Mouse (Mus musculus) MEL (cell line): ENCODE results near the gene Hdac1. TPM values are rescaled to one million over a fixed set of nuclear protein-coding genes. Genes with fewer than 3 reads are reported as not detected.
A peak's percentile ranks its signal among the peaks of the same experiment; 100 is the strongest.

Source experiments
- DNase-seq: peaks from one replicate; pipeline ENCODE4 v3.0.0; 2011; ENCODE audit warnings: low read depth, low spot score
- H3K27ac ChIP-seq: 2 replicates; pipeline ENCODE4 v1.5.1; 2012; ENCODE audit warnings: low read depth, mild to moderate bottlenecking, control low read depth, low read length, moderate library complexity; ENCODE audit not compliant: control insufficient read depth
- H3K27me3 ChIP-seq, 2 experiments: fragments of 150-350 bp in 1 of 2; sonication (generic) in 1 of 2; 2 replicates each; pipeline ENCODE4 v1.6.1; 2012; ENCODE audit warnings: low read length in 2 of 2, mild to moderate bottlenecking in 2 of 2, improper control_type of control experiment in 1 of 2, moderate library complexity in 1 of 2; ENCODE audit not compliant: insufficient read depth in 2 of 2, control insufficient read depth in 1 of 2
- H3K36me3 ChIP-seq, 2 experiments: 2 replicates each; pipeline ENCODE4 v1.6.1; 2012 to 2014; ENCODE audit warnings: low read length in 2 of 2, improper control_type of control experiment in 1 of 2, inconsistent platforms in 1 of 2, mild to moderate bottlenecking in 1 of 2; ENCODE audit not compliant: insufficient read depth in 2 of 2, control insufficient read depth in 1 of 2
- H3K4me1 ChIP-seq, 2 experiments: fragments of 150-350 bp in 1 of 2; sonication (generic) in 1 of 2; 2 replicates each; pipeline ENCODE4 v1.6.1; 2012; ENCODE audit warnings: low read length in 2 of 2, improper control_type of control experiment in 1 of 2, mild to moderate bottlenecking in 1 of 2; ENCODE audit not compliant: insufficient read depth in 2 of 2, control insufficient read depth in 1 of 2
- H3K4me3 ChIP-seq, 2 experiments: fragments of 150-350 bp in 1 of 2; sonication (generic) in 1 of 2; 2 replicates each; pipeline ENCODE4 v1.5.1; 2012; ENCODE audit warnings: low read depth in 2 of 2, low read length in 2 of 2, mild to moderate bottlenecking in 2 of 2, moderate library complexity in 2 of 2, control low read depth in 1 of 2, improper control_type of control experiment in 1 of 2; ENCODE audit not compliant: control insufficient read depth in 1 of 2, insufficient read depth in 1 of 2
- H3K79me2 ChIP-seq: 2 replicates; pipeline ENCODE4 v1.6.1; 2012; ENCODE audit warnings: mild to moderate bottlenecking, low read length, moderate library complexity; ENCODE audit not compliant: control insufficient read depth, poor library complexity, insufficient read depth
- H3K9ac ChIP-seq: 2 replicates; pipeline ENCODE4 v1.6.1; 2012; ENCODE audit warnings: low read depth, mild to moderate bottlenecking, control low read depth, low read length, moderate library complexity; ENCODE audit not compliant: control insufficient read depth, poor library complexity, severe bottlenecking
- H3K9me3 ChIP-seq: fragments of 150-350 bp; sonication (generic); replicated peaks from 2 replicates; pipeline ENCODE4 v1.6.1; 2012; ENCODE audit warnings: mild to moderate bottlenecking, low read length, improper control_type of control experiment, moderate library complexity; ENCODE audit not compliant: insufficient read depth
- BHLHE40 ChIP-seq: IDR thresholded peaks from 2 replicates; pipeline ENCODE4 v1.6.1; 2012; ENCODE audit warnings: low read depth, mild to moderate bottlenecking, inconsistent platforms, low read length, improper control_type of control experiment, borderline replicate concordance
- CHD1 ChIP-seq: IDR thresholded peaks from 2 replicates; pipeline ENCODE4 v1.6.1; 2012; ENCODE audit warnings: low read depth, mild to moderate bottlenecking, inconsistent platforms, low read length, improper control_type of control experiment
- CHD2 ChIP-seq: IDR thresholded peaks from 2 replicates; pipeline ENCODE4 v1.6.1; 2011; ENCODE audit warnings: low read length, improper control_type of control experiment
- CTCF ChIP-seq, 3 experiments: IDR thresholded peaks in 2 of 3; conservative IDR thresholded peaks in 1 of 3; 2 replicates each; pipeline ENCODE4 v1.5.1; 2011 to 2012; ENCODE audit warnings: low read length in 3 of 3, low read depth in 2 of 3, mild to moderate bottlenecking in 2 of 3, improper control_type of control experiment in 1 of 3, inconsistent platforms in 1 of 3, mixed read lengths in 1 of 3, moderate library complexity in 1 of 3; ENCODE audit not compliant: control insufficient read depth in 1 of 3, insufficient read depth in 1 of 3, poor library complexity in 1 of 3, severe bottlenecking in 1 of 3
- E2F4 ChIP-seq: IDR thresholded peaks from 2 replicates; pipeline ENCODE4 v1.6.1; 2011; ENCODE audit warnings: low read depth, low read length, improper control_type of control experiment, borderline replicate concordance
- ELF1 ChIP-seq: IDR thresholded peaks from 2 replicates; pipeline ENCODE4 v1.6.1; 2014; ENCODE audit warnings: low read depth, mild to moderate bottlenecking, inconsistent platforms, low read length, improper control_type of control experiment, moderate library complexity
- EP300 ChIP-seq, 2 experiments: IDR thresholded peaks; 2 replicates each; pipeline ENCODE4 v1.6.1; 2011; ENCODE audit warnings: improper control_type of control experiment in 2 of 2, low read length in 2 of 2, low read depth in 1 of 2, mild to moderate bottlenecking in 1 of 2
- ETS1 ChIP-seq: IDR thresholded peaks from 2 replicates; pipeline ENCODE4 v1.6.1; 2012; ENCODE audit warnings: low read depth, mild to moderate bottlenecking, inconsistent platforms, low read length, improper control_type of control experiment, moderate library complexity
- GABPA ChIP-seq: IDR thresholded peaks from 2 replicates; pipeline ENCODE4 v1.6.1; 2012; ENCODE audit warnings: low read depth, mild to moderate bottlenecking, inconsistent platforms, low read length, improper control_type of control experiment, moderate library complexity
- GATA1 ChIP-seq: IDR thresholded peaks from 2 replicates; pipeline ENCODE4 v1.6.1; 2011; ENCODE audit warnings: low read depth, low read length, improper control_type of control experiment
- HCFC1 ChIP-seq: IDR thresholded peaks from 2 replicates; pipeline ENCODE4 v1.6.1; 2012; ENCODE audit warnings: low read depth, mild to moderate bottlenecking, inconsistent platforms, low read length, improper control_type of control experiment, moderate library complexity
- JUND ChIP-seq: IDR thresholded peaks from 2 replicates; pipeline ENCODE4 v1.6.1; 2011; ENCODE audit warnings: low read depth, mild to moderate bottlenecking, improper control_type of control experiment, low read length
- KAT2A ChIP-seq: conservative IDR thresholded peaks from 2 replicates; pipeline ENCODE4 v1.6.1; 2012; ENCODE audit warnings: low read depth, low read length, improper control_type of control experiment, inconsistent platforms
- MAFK ChIP-seq: IDR thresholded peaks from 2 replicates; pipeline ENCODE4 v1.6.1; 2011; ENCODE audit warnings: low read depth, mild to moderate bottlenecking, low read length, improper control_type of control experiment, borderline replicate concordance
- MAZ ChIP-seq: IDR thresholded peaks from 2 replicates; pipeline ENCODE4 v1.6.1; 2012; ENCODE audit warnings: low read depth, mild to moderate bottlenecking, inconsistent platforms, low read length, improper control_type of control experiment
- MEF2A ChIP-seq: IDR thresholded peaks from 2 replicates; pipeline ENCODE4 v1.6.1; 2014; ENCODE audit warnings: low read depth, mild to moderate bottlenecking, inconsistent platforms, low read length, improper control_type of control experiment; ENCODE audit not compliant: poor library complexity, insufficient replicate concordance, severe bottlenecking; ENCODE audit errors: extremely low read depth
- MXI1 ChIP-seq: IDR thresholded peaks from 2 replicates; pipeline ENCODE4 v1.6.1; 2011; ENCODE audit warnings: mild to moderate bottlenecking, low read depth, low read length, improper control_type of control experiment
- MYB ChIP-seq: IDR thresholded peaks from 2 replicates; pipeline ENCODE4 v1.6.1; 2011; ENCODE audit warnings: mild to moderate bottlenecking, low read depth, low read length, improper control_type of control experiment
- MYC ChIP-seq: IDR thresholded peaks from 2 replicates; pipeline ENCODE4 v1.6.1; 2011; ENCODE audit warnings: low read depth, mild to moderate bottlenecking, low read length, improper control_type of control experiment, moderate library complexity
- NELFE ChIP-seq: IDR thresholded peaks from 2 replicates; pipeline ENCODE4 v1.6.1; 2011; ENCODE audit warnings: low read depth, low read length, improper control_type of control experiment
- NRF1 ChIP-seq: IDR thresholded peaks from 2 replicates; pipeline ENCODE4 v1.6.1; 2014; ENCODE audit warnings: low read depth, mild to moderate bottlenecking, inconsistent platforms, low read length, improper control_type of control experiment, moderate library complexity; ENCODE audit not compliant: poor library complexity, insufficient read depth, severe bottlenecking
- POLR2A ChIP-seq, 2 experiments: IDR thresholded peaks; 2 replicates each; pipeline ENCODE4 v1.6.1; 2011 to 2012; ENCODE audit warnings: low read length in 2 of 2, mild to moderate bottlenecking in 2 of 2, control low read depth in 1 of 2, improper control_type of control experiment in 1 of 2, low read depth in 1 of 2, moderate library complexity in 1 of 2; ENCODE audit not compliant: control insufficient read depth in 1 of 2, insufficient read depth in 1 of 2, poor library complexity in 1 of 2
- POLR2AphosphoS2 ChIP-seq: IDR thresholded peaks from 2 replicates; pipeline ENCODE4 v1.6.1; 2011; ENCODE audit warnings: low read length, improper control_type of control experiment
- RAD21 ChIP-seq: IDR thresholded peaks from 2 replicates; pipeline ENCODE4 v1.6.1; 2011; ENCODE audit warnings: mild to moderate bottlenecking, low read depth, low read length, improper control_type of control experiment
- RCOR1 ChIP-seq: IDR thresholded peaks from 2 replicates; pipeline ENCODE4 v1.6.1; 2012; ENCODE audit warnings: low read depth, mild to moderate bottlenecking, inconsistent platforms, low read length, improper control_type of control experiment
- SIN3A ChIP-seq: IDR thresholded peaks from 2 replicates; pipeline ENCODE4 v1.6.1; 2012; ENCODE audit warnings: low read length, improper control_type of control experiment, inconsistent platforms
- SMC3 ChIP-seq: IDR thresholded peaks from 2 replicates; pipeline ENCODE4 v1.6.1; 2011; ENCODE audit warnings: low read depth, low read length, improper control_type of control experiment
- TAL1 ChIP-seq: IDR thresholded peaks from 2 replicates; pipeline ENCODE4 v1.6.1; 2012; ENCODE audit warnings: mild to moderate bottlenecking, inconsistent platforms, low read length, moderate library complexity, mixed read lengths
- TBP ChIP-seq: IDR thresholded peaks from 2 replicates; pipeline ENCODE4 v1.8.0; 2011; ENCODE audit warnings: low read depth, low read length, improper control_type of control experiment
- TCF12 ChIP-seq: IDR thresholded peaks from 2 replicates; pipeline ENCODE4 v1.6.1; 2014; ENCODE audit warnings: low read depth, mild to moderate bottlenecking, inconsistent platforms, low read length, improper control_type of control experiment, moderate library complexity
- UBTF ChIP-seq: IDR thresholded peaks from 2 replicates; pipeline ENCODE4 v1.6.1; 2012; ENCODE audit warnings: low read depth, mild to moderate bottlenecking, inconsistent platforms, low read length, improper control_type of control experiment, moderate library complexity, borderline replicate concordance; ENCODE audit not compliant: insufficient read depth
- USF1 ChIP-seq: IDR thresholded peaks from 2 replicates; pipeline ENCODE4 v1.6.1; 2014; ENCODE audit warnings: low read depth, mild to moderate bottlenecking, inconsistent platforms, low read length, improper control_type of control experiment, moderate library complexity
- ZC3H11A ChIP-seq: IDR thresholded peaks from 2 replicates; pipeline ENCODE4 v1.6.1; 2012; ENCODE audit warnings: low read depth, mild to moderate bottlenecking, inconsistent platforms, low read length, improper control_type of control experiment
- ZKSCAN1 ChIP-seq: IDR thresholded peaks from 2 replicates; pipeline ENCODE4 v1.6.1; 2012; ENCODE audit warnings: low read depth, mild to moderate bottlenecking, inconsistent platforms, low read length, improper control_type of control experiment, moderate library complexity
- ZMIZ1 ChIP-seq: IDR thresholded peaks from 2 replicates; pipeline ENCODE4 v1.6.1; 2012; ENCODE audit warnings: low read depth, mild to moderate bottlenecking, inconsistent platforms, low read length, improper control_type of control experiment, moderate library complexity
- ZNF384 ChIP-seq: IDR thresholded peaks from 2 replicates; pipeline ENCODE4 v1.6.1; 2012; ENCODE audit warnings: low read depth, mild to moderate bottlenecking, inconsistent platforms, low read length, improper control_type of control experiment
- polyA plus RNA-seq, 2 experiments: library from polyadenylated mRNA; stranded (reverse) in 1 of 2; unstranded in 1 of 2; fragments of >175 nt in 1 of 2; fragments of >200 nt in 1 of 2; gene quantifications; 2 replicates each; pipeline versions ENCODE4 v1.2.1 to v1.2.4; 2012; ENCODE audit warnings: low replicate concordance in 2 of 2, low read depth in 1 of 2; ENCODE audit not compliant: insufficient read length in 2 of 2, insufficient read depth in 1 of 2, missing spikeins in 1 of 2
- total RNA-seq: library from RNA; depleted of rRNA; stranded (reverse); fragments of 300-350 nt; gene quantifications from 2 replicates; pipeline ENCODE4 v1.2.3, GENCODE M21; 2012

Hdac1 gene
- total and polyA plus RNA-seq, 3 experiments, result 38.9 to 185 (median 108) TPM

- Histone ChIP-seq H3K27me3 (no peaks in the 10 kb centered on the region), H3K4me1 (peaks cover 0 to 15% of the 10 kb centered on the region in 2 experiments; a peak in 2 of 4 replicates), H3K36me3 (peaks cover 0 to 2% of the 10 kb centered on the region in 2 experiments; a peak in 2 of 4 replicates), H3K27ac (peak overlapping the region; percentile 41), H3K79me2 (peaks cover 1% of the 10 kb centered on the region; the same call in 1 of the 2 replicates), H3K4me3 (peak overlapping the region; percentile 71 to 89), H3K9ac (peak overlapping the region; percentile 66), H3K9me3 (no peaks in the 10 kb centered on the region)
- DNase-seq, result peak; percentile 43
- TF ChIP-seq POLR2AphosphoS2 (0 out of 2 replicates have a peak, but pooled peaks have one; percentile 20), ZC3H11A (no peak), USF1 (peak; percentile 28; the same call in 1 of the 2 replicates), CHD1 (0 out of 2 replicates have a peak, but pooled peaks have one; percentile 60), TBP (0 out of 2 replicates have a peak, but pooled peaks have one; percentile 4), ETS1 (no peak), UBTF (no peak), RCOR1 (no peak), SIN3A (peak; percentile 56; the same call in 1 of the 2 replicates), TAL1 (no peak), GATA1 (no peak), MYB (no peak), EP300 (IDR thresholded peaks at IDR 0.05; ENCODE audit: low read depth in 1 of 2, low read length in 2 of 2) (no peak), E2F4 (no peak), MAFK (no peak), TCF12 (peak; percentile 6; the same call in 1 of the 2 replicates), KAT2A (no peak), JUND (no peak), NELFE (0 out of 2 replicates have a peak, but pooled peaks have one; percentile 27), ZKSCAN1 (no peak), MYC (no peak), CHD2 (no peak), SMC3 (no peak), GABPA (no peak), NRF1 (no peak), POLR2A (IDR thresholded peaks at IDR 0.05; ENCODE audit: control insufficient read depth in 1 of 2, insufficient read depth in 1 of 2, low read depth in 1 of 2, low read length in 2 of 2, poor library complexity in 1 of 2) (no peak), CTCF (IDR thresholded peaks at IDR 0.05 in 2 of 3, conservative IDR thresholded peaks at IDR 0.05 in 1 of 3; ENCODE audit: control insufficient read depth in 1 of 3, insufficient read depth in 1 of 3, low read depth in 2 of 3, low read length in 3 of 3, poor library complexity in 1 of 3, severe bottlenecking in 1 of 3) (no peak), ELF1 (no peak), MXI1 (0 out of 2 replicates have a peak, but pooled peaks have one; percentile 27), MEF2A (no peak), RAD21 (no peak), MAZ (no peak), HCFC1 (no peak), ZMIZ1 (0 out of 2 replicates have a peak, but pooled peaks have one; percentile 48), BHLHE40 (no peak), ZNF384 (no peak)
Observed at GRCm38 (mm10) chr4:129555862-129556531, 13.5 kb upstream of the Hdac1 start.
